Mouse (Mus musculus): ENCODE data around the gene Kcnj8.
"Not testable (repeated sequence)": the region's sequence is repeated elsewhere in the genome, so short reads cannot be mapped to it uniquely, and the experiment has no call there.

Kcnj8 gene

DNA sequence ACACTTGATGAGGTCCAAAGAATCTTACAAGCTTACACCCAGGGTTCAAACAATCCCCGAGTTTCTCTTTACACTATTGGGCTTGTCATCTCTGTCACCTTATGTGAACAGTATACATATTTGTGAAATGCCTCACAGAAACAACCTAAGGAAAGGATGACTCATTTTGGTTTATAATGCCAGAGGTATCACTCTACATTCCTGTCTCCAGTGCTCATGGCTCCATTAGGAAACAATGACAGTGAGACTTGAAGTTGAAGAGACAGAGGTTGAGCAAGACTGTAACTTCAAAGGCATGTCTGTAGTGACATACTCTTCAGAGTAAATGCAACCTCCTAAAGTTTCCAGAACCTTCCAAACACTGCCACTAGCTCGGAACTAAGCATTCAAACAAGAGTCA lies 23.0 kb downstream of the Kcnj8 start:
- DNase-seq, result no peak

DNA sequence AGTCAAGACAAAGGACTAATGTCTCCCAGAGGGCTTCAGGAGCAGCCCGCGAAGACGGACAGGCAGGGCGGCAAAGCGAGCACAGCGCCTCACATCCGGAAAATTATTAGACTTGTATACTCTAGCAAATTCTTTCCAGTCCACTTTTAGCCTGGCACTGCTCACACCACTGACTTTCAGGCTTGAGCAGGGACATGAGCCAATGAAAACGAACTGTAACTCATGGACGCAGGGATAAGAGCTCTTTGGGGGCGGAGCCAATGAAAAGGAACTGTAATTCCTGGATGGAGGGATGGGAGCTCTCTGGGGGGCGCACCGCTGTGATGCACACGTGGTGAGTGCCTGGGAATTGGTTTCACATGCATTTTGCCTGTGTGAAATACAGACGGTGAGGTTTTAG lies 26.3 kb downstream of the Kcnj8 start:
- DNase-seq, result no peak

GRCm38 (mm10) chr6:142543648-142544047 lies 27.8 kb downstream of the Kcnj8 start:
- DNase-seq, result no peak

GRCm38 (mm10) chr6:142542800-142543175 lies 28.6 kb downstream of the Kcnj8 start:
- no peak for DNase-seq

GRCm38 (mm10) chr6:142542082-142542799 lies 29.2 kb downstream of the Kcnj8 start:
- DNase-seq, result no peak

DNA sequence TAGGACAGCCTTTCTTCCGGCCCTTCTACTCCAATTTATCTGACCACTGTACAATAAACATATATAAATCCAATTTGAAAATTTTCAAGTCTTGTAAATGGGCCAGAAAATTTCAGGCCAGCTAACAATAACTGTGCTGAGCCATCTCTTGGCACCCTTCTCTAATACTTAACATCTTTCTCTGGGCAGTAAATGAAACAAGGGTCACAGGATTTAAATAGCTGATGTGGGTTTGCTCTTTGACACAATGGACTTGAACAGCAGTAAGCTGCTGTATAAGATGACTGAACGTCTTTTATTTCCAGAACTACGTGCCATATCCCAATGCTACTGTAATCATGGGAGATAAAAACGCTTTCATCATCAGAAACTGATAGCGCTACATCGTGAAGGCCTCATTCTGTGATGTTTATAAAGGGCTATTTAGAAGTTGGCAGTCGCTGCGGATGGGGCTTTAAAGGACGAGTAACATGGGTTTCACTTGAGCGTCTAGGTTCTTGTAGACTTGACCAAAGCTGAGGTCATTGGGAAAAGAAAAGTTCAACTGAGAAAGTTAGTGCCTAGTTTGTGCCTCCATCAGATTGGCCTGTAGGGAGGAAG lies 30.8 kb downstream of the Kcnj8 start:
- no peak for DNase-seq

DNA sequence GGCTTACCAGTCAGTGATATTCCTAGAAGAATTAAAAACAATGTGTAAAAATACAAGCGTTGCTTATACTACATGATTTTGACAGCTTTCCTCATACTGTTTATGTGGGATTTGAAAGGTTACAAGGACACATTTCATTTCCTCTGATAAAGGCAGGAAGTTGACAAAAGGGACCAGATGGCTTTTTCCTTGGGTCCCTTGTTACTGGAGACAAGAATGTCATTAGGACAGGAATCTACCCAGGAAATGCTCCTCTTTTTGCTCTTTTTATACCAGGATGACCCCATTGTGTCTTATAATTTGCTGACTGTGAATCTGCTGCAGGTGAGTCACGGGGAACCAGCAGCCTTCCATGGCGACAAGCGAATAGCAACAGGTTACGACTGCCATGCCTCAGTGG lies 31.3 kb downstream of the Kcnj8 start:
- no peak for DNase-seq

DNA sequence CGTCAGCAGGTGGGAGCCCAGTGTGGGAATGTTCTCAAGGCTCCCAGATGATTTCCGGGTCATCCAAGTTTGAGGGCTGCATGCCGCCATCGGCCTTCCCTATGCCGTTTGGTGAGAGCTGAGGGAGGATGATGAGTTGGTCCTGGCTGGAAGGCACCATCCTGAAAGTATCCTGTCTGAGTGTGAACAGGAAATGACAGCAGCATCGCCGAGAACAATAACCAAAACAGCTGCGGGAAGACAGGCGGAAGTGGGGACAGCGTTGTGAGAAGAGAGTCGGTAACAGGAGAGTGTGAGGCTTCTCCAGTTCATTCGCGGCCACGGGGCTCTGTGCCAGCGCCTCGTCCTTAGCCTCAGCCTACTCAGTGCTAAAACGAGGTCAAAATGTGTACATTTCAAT lies 32.9 kb downstream of the Kcnj8 start:
- DNase-seq, result no peak

DNA sequence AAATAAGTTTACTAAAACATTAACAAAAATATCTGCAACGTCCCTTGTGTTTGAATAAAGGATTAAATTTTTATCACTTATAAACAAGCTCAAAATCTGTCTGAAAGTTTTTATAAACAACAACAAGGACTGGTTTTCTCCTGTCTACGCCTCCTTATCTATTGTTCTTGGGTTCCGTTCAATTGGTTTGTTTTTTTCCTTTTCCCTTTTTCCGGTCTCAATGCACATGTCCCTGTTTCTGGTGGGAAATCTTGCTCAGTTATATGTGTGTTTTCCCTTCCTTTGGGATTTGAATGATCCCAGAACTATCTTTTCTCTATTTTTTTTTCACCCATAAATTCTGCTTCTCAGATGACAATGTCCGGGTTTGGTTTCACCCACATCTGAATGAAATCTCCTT lies 38.0 kb downstream of the Kcnj8 start:
- DNase-seq, result no peak

DNA sequence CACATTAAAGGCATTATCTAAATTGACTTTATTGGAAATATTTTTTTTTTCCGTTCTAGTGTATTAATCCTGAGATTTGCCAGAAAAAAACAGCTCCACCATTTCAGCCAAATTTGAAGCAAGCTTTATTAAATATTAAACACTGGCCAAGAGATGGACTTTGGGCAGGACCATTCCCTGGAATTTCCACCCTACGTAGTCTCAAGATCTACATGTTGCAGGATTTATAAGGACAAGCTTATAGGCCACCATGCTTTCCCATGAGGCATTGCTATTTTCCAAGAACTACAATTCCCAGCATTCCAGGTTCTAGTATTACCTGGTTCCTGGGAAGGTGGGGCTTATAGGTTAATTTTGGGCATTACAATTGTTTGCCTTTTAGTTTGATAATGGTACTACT lies 38.7 kb downstream of the Kcnj8 start:
- no peak for DNase-seq

DNA sequence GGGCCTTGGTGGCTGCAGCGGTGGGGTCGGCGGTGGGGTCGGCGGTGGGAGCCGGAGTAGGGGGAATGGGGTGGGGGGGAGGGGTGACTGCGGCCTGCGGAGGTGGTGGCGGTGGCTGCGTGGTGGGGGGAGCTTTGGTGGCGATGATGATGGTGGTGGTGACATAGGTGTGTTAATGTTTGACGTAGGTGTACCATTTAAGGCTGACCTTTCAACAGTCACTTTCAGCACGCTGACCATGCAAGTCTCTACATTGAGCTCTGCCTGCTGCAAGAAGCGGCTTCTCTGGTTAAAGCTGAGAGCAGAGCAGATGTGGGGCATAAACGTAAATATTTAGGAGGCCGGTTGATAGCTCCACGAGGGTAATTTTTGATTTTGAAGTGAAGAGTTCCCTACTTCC lies 39.3 kb downstream of the Kcnj8 start:
- no peak for DNase-seq

- DNase-seq, result no peak
Measured at GRCm38 (mm10) chr6:142530378-142530777, 41.0 kb downstream of the Kcnj8 start.

- no peak for DNase-seq
Measured at GRCm38 (mm10) chr6:142529680-142530079, 41.7 kb downstream of the Kcnj8 start.

GRCm38 (mm10) chr6:142527931-142528562 lies 43.4 kb downstream of the Kcnj8 start:
- DNase-seq, result no peak

DNA sequence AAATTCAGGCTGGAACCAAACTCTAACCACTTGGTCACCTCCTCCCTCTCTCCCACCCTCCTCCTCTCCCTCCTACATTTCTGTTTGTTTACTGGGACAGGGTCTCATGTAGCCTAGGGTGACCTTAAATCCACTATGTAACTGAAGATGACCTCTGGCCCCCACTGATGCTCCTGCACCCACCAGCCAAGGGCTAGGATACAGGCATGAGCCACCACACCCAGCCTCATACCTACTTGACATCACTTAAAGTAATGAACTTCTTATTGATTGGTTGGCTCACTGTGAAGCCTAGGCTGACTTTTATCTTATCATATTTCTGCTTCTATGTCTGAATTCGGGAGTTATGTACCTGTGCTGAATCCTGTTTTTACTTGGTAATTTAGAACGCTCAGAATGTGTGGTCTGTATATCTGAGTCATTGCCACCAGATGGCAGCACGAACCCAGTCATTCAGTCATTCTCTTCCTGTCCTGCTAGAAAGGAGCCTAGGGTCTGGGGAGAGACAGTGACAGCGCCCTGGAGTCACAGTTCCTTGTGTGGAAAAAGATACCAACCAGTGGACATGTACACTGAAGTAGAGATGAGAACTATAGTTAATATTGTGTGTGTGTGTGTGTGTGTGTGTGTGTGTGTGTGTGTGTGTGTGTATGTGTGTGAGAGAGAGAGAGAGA lies 46.6 kb downstream of the Kcnj8 start:
- peak; percentile 27 for DNase-seq

DNA sequence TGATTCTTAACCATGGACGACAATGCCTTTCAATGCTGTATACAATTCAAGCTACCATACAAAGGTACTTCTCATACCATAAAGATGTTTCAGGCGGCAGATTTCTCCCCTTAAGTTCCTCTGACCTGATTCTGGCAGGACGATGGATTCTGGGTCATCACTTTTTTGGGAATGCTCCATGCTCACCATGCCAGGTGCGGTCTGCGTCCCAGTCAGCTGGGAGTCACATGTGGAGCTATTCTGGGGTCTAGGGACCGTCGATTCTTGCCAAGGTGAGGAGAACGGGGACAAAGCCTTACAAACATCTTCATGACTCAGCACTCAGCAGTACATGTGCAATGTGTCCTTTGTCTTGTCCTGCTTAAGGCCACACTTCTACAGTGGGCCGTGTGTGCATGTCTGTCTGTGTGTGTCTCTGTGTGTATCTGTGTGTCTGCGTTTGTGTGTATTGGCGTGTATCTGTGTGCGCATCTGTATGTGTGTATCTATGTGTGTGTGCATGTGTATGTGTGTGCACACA lies 49.8 kb downstream of the Kcnj8 start:
- DNase-seq, result no peak

DNA sequence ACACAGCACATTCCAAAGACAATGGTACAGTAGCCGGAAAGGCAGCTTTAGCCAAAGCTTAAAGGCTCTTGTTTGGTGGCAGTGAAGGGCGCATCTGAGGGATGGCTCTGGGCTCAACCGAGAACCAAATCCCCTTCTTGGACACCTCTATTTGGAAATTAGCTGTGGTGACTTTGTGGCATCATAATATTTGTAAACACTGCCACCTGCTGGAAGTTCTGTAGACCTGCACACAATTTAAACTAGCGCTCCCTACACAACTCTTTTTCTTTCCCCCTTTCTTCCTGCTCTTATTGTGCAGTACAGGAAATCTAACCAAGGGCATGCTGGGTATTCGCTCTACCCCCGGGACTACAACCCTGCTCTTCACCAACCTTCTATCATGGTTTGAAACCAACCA lies 52.3 kb downstream of the Kcnj8 start:
- DNase-seq, result no peak

GRCm38 (mm10) chr6:142515379-142515778 lies 56.0 kb downstream of the Kcnj8 start:
- DNase-seq, result not testable (repeated sequence)

GRCm38 (mm10) chr6:142514912-142515311 lies 56.5 kb downstream of the Kcnj8 start:
- peak; percentile 27 for DNase-seq
